Mouse (Mus musculus) heart, adult 9 months (tissue): ENCODE results near the gene Mdm1.
A peak's percentile ranks its signal among the peaks of the same experiment; 100 is the strongest.
"Not testable (repeated sequence)": the region's sequence is repeated elsewhere in the genome, so short reads cannot be mapped to it uniquely, and the experiment has no call there.

Experiments used
- DNase-seq, 2 experiments: peaks; one replicate each; pipeline ENCODE4 v3.0.0; 2022; ENCODE audit warnings: low spot score in 2 of 2

The Mdm1 gene

GRCm38 (mm10) chr10:118122441-118123162 is 19.0 kb upstream of the Mdm1 start:
- DNase-seq, result peak in 1 of 2 experiments; percentile 16

DNA sequence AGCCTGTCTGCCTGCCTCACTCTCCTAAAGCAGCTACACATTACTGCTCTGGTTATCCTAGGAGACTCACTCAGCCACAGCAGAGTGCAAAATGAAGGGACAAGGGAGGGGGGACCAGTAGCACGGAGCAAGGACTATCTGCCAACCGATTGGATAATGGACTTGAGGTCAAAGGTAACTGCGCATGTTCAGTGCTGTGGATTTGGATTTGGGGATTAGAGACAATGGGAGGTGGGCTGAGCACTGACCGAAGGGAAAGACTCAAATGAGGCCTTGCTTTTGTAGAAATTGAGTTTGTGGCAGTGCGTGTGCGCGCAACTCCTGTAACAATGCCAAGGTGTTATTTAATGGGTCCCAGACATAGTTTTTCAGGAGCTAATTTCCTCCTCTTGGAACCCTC is 16.4 kb upstream of the Mdm1 start:
- DNase-seq, result no peak

DNA sequence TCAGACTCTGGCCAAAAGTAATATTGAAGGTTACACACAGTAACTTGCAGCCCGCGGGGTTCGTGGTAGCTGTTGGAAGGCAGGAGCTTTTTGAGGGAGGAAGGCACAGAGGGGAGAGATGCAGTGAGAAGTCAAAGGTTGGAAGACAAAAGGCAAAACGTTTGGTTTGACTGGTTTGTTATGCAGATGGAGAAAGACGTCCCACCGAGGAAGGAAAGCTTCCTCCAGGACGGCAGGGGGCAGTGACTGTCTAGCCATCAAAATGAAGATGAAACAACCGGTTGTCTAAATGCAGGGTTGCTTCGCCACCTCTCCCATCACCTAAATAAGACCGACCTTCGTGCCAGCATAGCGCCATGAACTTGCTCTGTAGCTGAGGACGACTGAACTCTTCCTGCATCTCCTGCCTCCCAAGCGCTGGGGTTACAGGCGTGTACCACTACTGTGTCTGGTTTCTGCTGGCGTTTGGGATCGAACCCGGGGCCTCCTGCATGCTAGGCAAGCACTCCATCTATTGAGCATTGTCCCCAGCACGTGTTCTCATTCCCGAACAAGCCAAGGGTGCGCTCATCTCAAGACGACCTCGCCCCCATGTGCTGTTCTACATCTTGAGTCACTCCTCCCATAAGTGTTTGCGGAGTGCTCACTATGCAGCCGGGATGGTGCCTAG is 15.7 kb upstream of the Mdm1 start:
- no peak for DNase-seq

DNA sequence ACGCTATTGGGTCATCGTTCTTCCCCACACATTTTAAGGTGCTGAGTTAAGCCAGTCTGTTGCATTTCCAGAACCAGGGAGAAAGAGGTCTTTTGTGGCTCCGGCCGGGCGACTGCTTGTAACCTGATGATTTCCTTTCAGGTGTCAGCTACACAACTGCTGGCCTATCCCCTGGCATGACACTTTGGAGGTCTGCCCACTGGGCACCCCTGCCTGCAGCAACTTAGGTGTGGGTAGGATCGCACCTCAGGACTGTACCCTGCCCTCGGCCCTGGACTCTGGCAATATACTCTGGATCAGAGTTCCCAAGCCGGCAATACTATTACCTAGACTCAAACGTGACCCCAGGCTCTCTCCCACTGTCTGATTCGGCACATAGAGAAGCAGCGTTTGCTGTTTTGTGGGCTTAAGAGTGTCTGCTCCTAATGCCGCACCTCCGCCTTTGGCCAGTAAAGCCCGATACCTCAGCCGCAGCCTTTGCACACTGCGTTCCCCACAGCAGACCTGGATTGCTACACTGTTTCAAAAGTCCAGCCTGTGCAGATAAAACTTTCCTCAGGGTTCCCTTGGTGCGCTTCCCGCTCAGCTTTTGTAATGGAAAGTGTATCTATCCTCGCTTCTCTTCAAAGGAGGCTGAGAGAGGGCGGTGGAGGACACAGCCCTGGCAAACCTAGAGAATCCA is 12.5 kb upstream of the Mdm1 start:
- DNase-seq, result no peak

- DNase-seq, result no peak
Observed at GRCm38 (mm10) chr10:118130016-118130415, 11.6 kb upstream of the Mdm1 start.

- DNase-seq, result no peak
Observed at GRCm38 (mm10) chr10:118132993-118133392, 8.6 kb upstream of the Mdm1 start.

- DNase-seq, result no peak
Observed at GRCm38 (mm10) chr10:118138508-118138907, 3.1 kb upstream of the Mdm1 start.

GRCm38 (mm10) chr10:118139837-118140570 is 1.6 kb upstream of the Mdm1 start:
- DNase-seq, result no peak

DNA sequence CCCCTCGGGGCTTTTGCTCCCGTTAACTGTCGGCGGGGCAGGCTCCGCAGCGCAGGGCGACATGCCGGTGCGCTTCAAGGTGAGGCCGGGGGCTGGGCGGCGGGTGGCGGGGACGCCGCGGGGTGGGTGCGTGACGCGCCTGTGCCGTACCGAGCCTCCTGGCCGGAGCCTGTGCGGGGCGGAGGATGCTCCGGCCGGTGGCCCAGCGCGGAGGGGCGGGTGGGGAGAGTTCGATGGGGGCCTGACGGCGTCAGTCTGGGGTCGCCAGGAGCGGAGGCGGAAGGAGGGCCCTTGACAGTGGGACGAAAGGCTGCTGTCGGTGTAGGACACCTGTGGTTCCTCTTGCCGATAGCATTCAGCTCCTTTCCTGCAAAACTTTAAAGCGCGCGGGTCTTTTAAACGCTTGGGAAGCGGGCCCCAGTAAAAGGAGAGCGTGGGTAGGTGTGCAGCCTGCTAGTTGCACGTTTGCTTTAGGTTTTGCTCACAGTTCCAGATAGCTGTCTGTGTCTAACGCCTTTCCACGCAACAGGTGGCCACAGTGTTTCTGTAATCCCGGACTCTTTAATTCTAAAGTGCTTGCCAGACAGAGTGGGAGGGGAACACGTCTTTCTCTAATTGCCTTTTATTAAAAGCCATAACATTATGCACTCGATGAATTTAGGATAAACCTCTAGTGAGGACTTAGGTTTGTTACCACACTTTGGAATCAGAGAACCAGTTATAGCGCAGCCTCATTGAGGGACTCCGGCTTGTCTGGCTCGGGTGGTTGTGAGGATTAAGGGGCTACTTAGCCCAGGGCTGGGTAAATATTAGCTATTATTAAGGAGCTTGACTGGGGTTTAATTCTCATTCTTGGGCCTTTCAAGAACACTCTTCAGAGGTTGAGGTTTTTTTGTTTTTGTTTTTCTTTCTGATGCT is 532 bp downstream of the Mdm1 start:
- DNase-seq, result no peak

GRCm38 (mm10) chr10:118149381-118149780 is 7.8 kb downstream of the Mdm1 start:
- no peak for DNase-seq

- no peak for DNase-seq
Observed at GRCm38 (mm10) chr10:118150866-118151265, 9.3 kb downstream of the Mdm1 start.

DNA sequence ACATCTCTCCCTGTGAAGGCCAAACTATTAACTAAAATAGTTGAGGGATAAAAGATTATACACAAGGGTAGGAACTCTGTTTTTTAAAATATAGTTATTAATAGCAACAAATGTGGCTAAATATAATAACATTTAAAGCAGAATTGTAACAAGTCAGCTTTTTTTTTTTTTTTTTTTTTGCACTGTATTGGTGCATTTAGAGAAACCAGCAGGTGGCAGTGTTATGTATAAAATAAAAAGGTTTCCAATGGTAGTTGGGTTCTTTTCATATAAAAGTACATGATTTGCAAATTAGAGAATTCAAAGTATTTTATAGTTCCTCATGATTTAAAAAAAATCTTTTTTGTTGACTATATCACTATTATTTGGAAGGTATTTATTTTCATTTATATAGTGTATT is 14.3 kb downstream of the Mdm1 start:
- no peak for DNase-seq

DNA sequence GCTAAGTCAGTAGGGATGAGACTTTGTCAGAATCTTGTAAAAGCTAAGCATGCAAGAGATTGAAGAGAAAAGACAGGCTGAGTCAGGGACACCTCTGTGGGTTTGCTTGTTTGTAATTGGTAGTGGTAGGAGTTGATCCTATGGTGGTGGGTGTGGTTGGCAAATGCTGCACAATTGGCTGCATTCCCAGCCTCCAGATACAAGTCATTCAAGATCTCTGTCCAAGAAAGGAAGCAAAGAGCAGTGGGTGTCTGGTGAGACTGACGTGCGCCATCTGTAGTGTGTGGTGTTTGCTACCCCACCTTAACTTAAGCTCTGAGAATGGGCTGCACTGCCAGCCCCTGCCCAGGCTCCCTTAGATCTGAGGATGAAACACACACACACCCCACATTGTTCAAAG is 19.5 kb downstream of the Mdm1 start:
- no peak for DNase-seq

DNA sequence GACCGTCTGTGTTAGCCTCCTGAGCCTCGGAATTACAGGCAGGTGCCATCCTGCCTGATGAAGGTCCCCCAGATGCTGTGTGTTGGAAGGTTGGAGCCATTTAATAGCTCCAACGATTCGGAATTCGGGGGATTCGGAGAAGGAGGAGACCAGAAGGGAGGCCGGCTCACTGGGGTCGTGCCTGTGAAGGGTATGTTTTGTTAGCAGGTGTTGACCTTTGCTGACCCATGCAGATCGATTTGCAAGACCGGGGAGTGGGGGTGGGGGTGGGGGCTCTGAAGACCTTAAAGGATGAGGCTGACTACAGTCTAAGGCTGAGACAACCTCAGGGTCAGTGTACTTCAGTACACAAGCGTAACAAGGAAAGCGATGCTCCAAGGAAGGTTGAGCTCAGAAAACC is 27.6 kb downstream of the Mdm1 start:
- DNase-seq, result no peak

GRCm38 (mm10) chr10:118172416-118172815 is 30.8 kb downstream of the Mdm1 start:
- no peak for DNase-seq

DNA sequence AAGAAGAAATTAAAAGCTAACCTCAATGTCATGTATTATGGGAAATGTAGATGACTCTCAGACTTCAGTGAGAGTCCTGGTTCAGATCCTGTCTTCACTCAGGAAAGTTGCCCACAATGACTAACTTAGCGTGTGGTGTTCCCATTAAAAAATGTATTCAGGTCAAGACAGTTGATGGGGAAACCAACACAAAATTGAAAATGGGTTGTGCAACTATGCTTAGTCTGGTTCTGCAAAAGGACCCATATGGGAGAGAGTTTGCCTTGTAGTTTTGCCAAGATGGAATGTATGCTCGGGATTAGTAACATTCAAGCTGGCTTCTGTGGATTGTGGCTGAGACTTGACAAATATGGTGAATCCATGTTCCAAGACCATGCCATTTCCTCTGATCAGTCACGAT is 31.3 kb downstream of the Mdm1 start:
- DNase-seq, result no peak

DNA sequence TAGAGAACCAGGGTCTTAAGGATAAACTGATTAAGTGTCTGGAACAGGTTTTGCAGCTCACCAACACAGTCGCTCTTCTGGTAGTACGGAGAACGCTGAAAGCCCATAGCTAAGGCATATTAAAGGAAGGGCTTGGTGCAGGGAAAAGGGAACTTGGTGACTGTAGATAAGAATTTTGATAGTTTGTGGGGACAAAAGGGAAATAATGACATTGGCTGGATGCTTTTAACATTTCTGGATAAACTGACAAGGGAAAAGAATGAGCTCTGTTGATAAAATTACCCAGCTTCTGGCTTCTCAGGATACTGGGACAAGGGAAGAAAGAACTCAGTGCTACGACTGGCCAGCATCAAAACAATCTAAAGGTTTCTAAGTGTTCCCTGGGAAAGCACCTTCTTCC is 33.9 kb downstream of the Mdm1 start:
- not testable (repeated sequence) for DNase-seq

DNA sequence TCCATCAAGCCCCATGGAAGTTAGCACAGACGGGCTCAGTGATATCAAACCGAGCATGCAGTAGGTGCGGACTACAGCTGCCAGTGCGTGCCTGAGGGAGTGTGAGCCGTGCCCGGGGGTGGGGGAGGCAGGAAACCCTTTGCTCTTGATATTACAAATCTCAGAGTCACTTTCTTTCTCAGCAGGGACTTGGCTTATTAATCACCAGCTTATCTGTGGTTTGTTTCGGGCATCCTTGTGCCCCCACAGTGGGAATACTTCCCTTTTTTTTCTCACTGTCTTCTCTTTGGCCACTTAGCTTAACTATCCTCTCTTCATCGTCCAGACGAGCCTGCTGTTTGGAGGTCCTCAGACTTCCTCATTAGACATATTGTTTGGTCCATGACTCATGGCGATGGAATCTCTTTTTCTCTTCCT is 37.1 kb downstream of the Mdm1 start:
- DNase-seq, result no peak

DNA sequence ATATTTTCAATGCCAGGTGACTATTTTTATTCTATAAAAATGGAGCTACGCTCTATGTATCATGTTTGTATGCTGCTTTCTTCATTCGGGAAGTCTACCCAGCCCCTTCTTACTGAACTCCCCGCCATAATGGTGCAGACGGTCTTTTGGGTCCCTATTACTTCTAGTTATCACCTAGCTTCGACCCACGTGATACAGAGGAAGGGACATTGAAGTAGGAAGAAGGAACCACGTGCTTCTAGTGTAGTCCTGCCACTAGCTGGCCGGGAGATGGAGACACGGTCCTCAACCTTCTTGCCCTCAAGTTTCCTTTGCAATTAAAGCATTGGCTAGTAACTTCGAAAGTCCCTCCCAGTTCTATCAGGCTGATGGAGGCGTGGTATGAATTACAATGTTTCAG is 37.7 kb downstream of the Mdm1 start:
- no peak for DNase-seq

- not testable (repeated sequence) for DNase-seq
Observed at GRCm38 (mm10) chr10:118195150-118195549, 53.5 kb downstream of the Mdm1 start.

DNA sequence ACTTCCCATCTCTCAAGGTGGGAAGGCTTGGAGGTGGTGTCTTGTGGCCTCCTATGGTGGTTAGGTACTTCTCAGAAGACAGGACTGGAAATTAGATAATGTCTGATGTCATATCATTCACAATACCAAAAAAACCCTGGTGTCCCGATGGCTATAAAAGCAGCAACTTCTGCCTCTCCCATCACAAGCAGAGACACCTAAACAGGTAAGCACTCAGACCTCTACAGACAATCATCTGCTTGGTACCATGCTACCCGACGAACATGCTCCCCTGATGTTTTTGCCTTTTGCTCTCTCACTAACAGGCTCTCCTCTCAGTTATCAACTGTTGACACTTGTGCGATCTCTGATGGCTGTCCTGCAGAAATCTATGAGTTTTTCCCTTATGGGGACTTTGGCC is 63.0 kb downstream of the Mdm1 start, which contains the start of gene Il22:
Il22 (plus strand) TSS at position 301 of the 400 bp plus-strand sequence.
- DNase-seq, result no peak
